8 mouse cellular contexts compared by ENCODE assay signal in the genomic region with DNA sequence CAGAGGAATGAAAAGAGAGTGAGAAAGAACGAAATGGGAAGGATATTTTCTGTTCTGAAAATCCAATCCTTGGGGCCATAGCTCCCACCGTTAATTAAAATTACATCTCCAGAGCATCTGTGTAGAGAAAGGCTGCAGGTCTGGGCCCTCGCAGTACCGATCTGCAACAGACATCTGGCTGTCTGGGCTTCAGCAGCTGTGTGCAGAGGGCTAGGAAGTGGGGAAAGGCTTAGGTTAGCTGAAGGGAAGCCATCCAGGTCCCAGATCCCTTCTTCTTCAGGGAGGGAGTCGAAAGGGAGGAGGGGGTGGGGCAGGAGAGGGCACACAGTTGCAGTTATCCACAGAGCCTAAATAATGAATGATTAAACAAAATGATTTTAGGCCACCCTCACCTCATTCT. TPM values are rescaled to one million over a fixed set of nuclear protein-coding genes. Genes with fewer than 3 reads are reported as not detected.
A peak's percentile ranks its signal among the peaks of the same experiment; 100 is the strongest.
DNase-seq lines count a peak whose midpoint lies in the region; ATAC-seq and TF ChIP-seq lines count a peak whose summit lies in the region.

No protein-coding gene starts in this region.

- H3K27ac ChIP-seq in embryonic facial prominence, embryonic 13.5 days = no peak overlapping the region
- peak overlapping the region; percentile 68 for H3K27ac ChIP-seq in hindbrain, embryonic 16.5 days (ENCODE audit: low read depth, low read length)
- peak overlapping the region; percentile 89 for H3K27ac ChIP-seq in midbrain, postnatal 0 days (ENCODE audit: low read depth, low read length)

- H3K9me3 ChIP-seq in embryonic facial prominence, embryonic 13.5 days = no peaks in the 10 kb centered on the region
- no peaks in the 10 kb centered on the region for H3K9me3 ChIP-seq in hindbrain, embryonic 16.5 days (ENCODE audit: control insufficient read depth, low read length)
- H3K9me3 ChIP-seq in midbrain, postnatal 0 days (ENCODE audit: low read length) = no peaks in the 10 kb centered on the region

- under 1% methylated on average over 5 of the region's 5 CpGs for WGBS in embryonic facial prominence, embryonic 13.5 days
- WGBS in hindbrain, embryonic 16.5 days = 2% methylated on average over 5 of the region's 5 CpGs
- whole genome bisulfite sequencing in midbrain, postnatal 0 days = 4% methylated on average over 5 of the region's 5 CpGs

- H3K9ac ChIP-seq in embryonic facial prominence, embryonic 13.5 days = peak overlapping the region; percentile 89
- H3K9ac ChIP-seq in hindbrain, embryonic 16.5 days (ENCODE audit: low read depth, low read length) = peak overlapping the region; percentile 65
- H3K9ac ChIP-seq in midbrain, postnatal 0 days (replicated peaks; ENCODE audit: low read length, poor library complexity, severe bottlenecking) = peak overlapping the region; percentile 76

- H3K4me2 ChIP-seq in embryonic facial prominence, embryonic 13.5 days = peak overlapping the region; percentile 85
- H3K4me2 ChIP-seq in hindbrain, embryonic 16.5 days (ENCODE audit: low read length) = peak overlapping the region; percentile 87
- peak overlapping the region; percentile 89 for H3K4me2 ChIP-seq in midbrain, postnatal 0 days (ENCODE audit: low read depth, low read length, poor library complexity, severe bottlenecking)

- peaks cover 3% of the 10 kb centered on the region; the same call in 1 of the 2 replicates for H3K4me1 ChIP-seq in embryonic facial prominence, embryonic 13.5 days
- H3K4me1 ChIP-seq in hindbrain, embryonic 16.5 days (ENCODE audit: control insufficient read depth, insufficient read depth, low read depth, low read length) = peaks cover 11% of the 10 kb centered on the region
- H3K4me1 ChIP-seq in midbrain, postnatal 0 days (ENCODE audit: insufficient read depth, low read length) = peaks cover 7% of the 10 kb centered on the region

- TF ChIP-seq CTCF in midbrain, postnatal 0 days (IDR thresholded peaks at IDR 0.05) = no peak; the same call in 1 of the 2 replicates

- ATAC-seq in embryonic facial prominence, embryonic 13.5 days (ENCODE audit: insufficient number of reproducible peaks, insufficient read depth, low FRiP score, low TSS enrichment, low read depth) = no peak
- ATAC-seq in hindbrain, embryonic 16.5 days = peak; percentile 67
- peak; percentile 69 for ATAC-seq in midbrain, postnatal 0 days (ENCODE audit: low FRiP score)

- intact Hi-C loops in left cerebral cortex, postnatal 36 days (cut with DNase I) = no loop called here

- no peaks in the 10 kb centered on the region; the same call in 1 of the 2 replicates for H3K36me3 ChIP-seq in embryonic facial prominence, embryonic 13.5 days
- peaks cover 6% of the 10 kb centered on the region; the same call in 1 of the 2 replicates for H3K36me3 ChIP-seq in hindbrain, embryonic 16.5 days (ENCODE audit: control insufficient read depth, insufficient read depth, low read length)
- no peaks in the 10 kb centered on the region for H3K36me3 ChIP-seq in midbrain, postnatal 0 days (ENCODE audit: insufficient read depth, low read length)

- DNase-seq in left cerebral cortex, adult 18-20 months (ENCODE audit: low spot score in 2 of 2) = peak; percentile 13 to 18
- no peak for DNase-seq in left cerebral cortex, postnatal 36 days (ENCODE audit: low spot score in 2 of 2)
- DNase-seq in midbrain, postnatal 0 days (ENCODE audit: low spot score) = peak; percentile 24
- no peak for DNase-seq in frontal cortex, postnatal 25 days (ENCODE audit: low spot score in 2 of 2)
- DNase-seq in thymus, postnatal 36 days = no peak
- no peak for DNase-seq in adipocyte (ENCODE audit: low spot score)

- H3K27me3 ChIP-seq in embryonic facial prominence, embryonic 13.5 days = peaks cover 4% of the 10 kb centered on the region; the same call in 1 of the 2 replicates
- no peaks in the 10 kb centered on the region for H3K27me3 ChIP-seq in hindbrain, embryonic 16.5 days (replicated peaks; ENCODE audit: control insufficient read depth, insufficient read depth, low read length)
- no peaks in the 10 kb centered on the region for H3K27me3 ChIP-seq in midbrain, postnatal 0 days (ENCODE audit: insufficient read depth, low read length)

- peak overlapping the region; percentile 69 for H3K4me3 ChIP-seq in embryonic facial prominence, embryonic 13.5 days
- H3K4me3 ChIP-seq in hindbrain, embryonic 16.5 days (ENCODE audit: low read length) = peak overlapping the region; percentile 62
- H3K4me3 ChIP-seq in midbrain, postnatal 0 days (ENCODE audit: low read depth, low read length) = peak overlapping the region; percentile 54

RNA-seq across cellular contexts. Expression of gene Tmem169, which starts 0.4 kb away (rescaled TPM):
- total RNA-seq in left cerebral cortex, adult 18-20 months (2021) = 10 to 100 TPM; 13.7 to 14.1 TPM
- 10 to 100 TPM; 19.2 to 21.8 TPM for total RNA-seq in left cerebral cortex, postnatal 36 days (2021)
- 3.5 and 4.8 TPM in 2 replicates for polyA plus RNA-seq in embryonic facial prominence, embryonic 13.5 days (2015; fragmentation: Nextera tagmentation; extraction: Ambion mirVana)
- polyA plus RNA-seq in hindbrain, embryonic 16.5 days (2015; fragmentation: Nextera tagmentation; extraction: Ambion mirVana) = 34.2 and 38.7 TPM in 2 replicates
- 37.3 and 41.7 TPM in 2 replicates for total RNA-seq in midbrain, postnatal 0 days (2014; rRNA removed)
- polyA plus RNA-seq in midbrain, postnatal 0 days (2015; fragmentation: Nextera tagmentation; extraction: Ambion mirVana) = 34.1 and 38.3 TPM in 2 replicates

RNA-seq across cellular contexts. Expression of gene Pecr, which starts 0.4 kb away (rescaled TPM):
- 1 to 10 TPM; 5.1 to 6.4 TPM for total RNA-seq in left cerebral cortex, adult 18-20 months (2021)
- total RNA-seq in left cerebral cortex, postnatal 36 days (2021) = 1 to 10 TPM; 3.7 to 5.2 TPM
- polyA plus RNA-seq in embryonic facial prominence, embryonic 13.5 days (2015; fragmentation: Nextera tagmentation; extraction: Ambion mirVana) = 36.2 and 43.1 TPM in 2 replicates
- polyA plus RNA-seq in hindbrain, embryonic 16.5 days (2015; fragmentation: Nextera tagmentation; extraction: Ambion mirVana) = 9.4 and 10.6 TPM in 2 replicates
- total RNA-seq in midbrain, postnatal 0 days (2014; rRNA removed) = 0.66 and 2.7 TPM in 2 replicates
- 8.9 and 10.2 TPM in 2 replicates for polyA plus RNA-seq in midbrain, postnatal 0 days (2015; fragmentation: Nextera tagmentation; extraction: Ambion mirVana)

RNA-seq across cellular contexts. Expression of gene Xrcc5, which starts 22.7 kb away (rescaled TPM):
- 10 to 100 TPM; 18.5 to 22.2 TPM for total RNA-seq in left cerebral cortex, adult 18-20 months (2021)
- total RNA-seq in left cerebral cortex, postnatal 36 days (2021) = 10 to 100 TPM; 15.6 to 16.1 TPM
- 46.9 and 49.8 TPM in 2 replicates for polyA plus RNA-seq in embryonic facial prominence, embryonic 13.5 days (2015; fragmentation: Nextera tagmentation; extraction: Ambion mirVana)
- 15.9 and 17.3 TPM in 2 replicates for polyA plus RNA-seq in hindbrain, embryonic 16.5 days (2015; fragmentation: Nextera tagmentation; extraction: Ambion mirVana)
- total RNA-seq in midbrain, postnatal 0 days (2014; rRNA removed) = 7.7 and 8.3 TPM in 2 replicates
- polyA plus RNA-seq in midbrain, postnatal 0 days (2015; fragmentation: Nextera tagmentation; extraction: Ambion mirVana) = 10.5 and 11.1 TPM in 2 replicates

Comparison
In these comparisons a context has a peak if more than half of its experiments do, and no peak if none do; other contexts are left out.
1. DNase-seq: peak in left cerebral cortex, adult 18-20 months (2 of 2) and midbrain, postnatal 0 days (single experiment); none in left cerebral cortex, postnatal 36 days (0 of 2), frontal cortex, postnatal 25 days (0 of 2), thymus, postnatal 36 days (0 of 2) and adipocyte (single experiment).
2. Peak in every context shown above with its lines, with median percentiles within 50 percentile points of each other: H3K4me2 ChIP-seq, H3K4me3 ChIP-seq and H3K9ac ChIP-seq.